Mouse (Mus musculus): ENCODE data around the gene Neo1. TPM values are rescaled to one million over a fixed set of nuclear protein-coding genes. Genes with fewer than 3 reads are reported as not detected.

The Neo1 gene
- polyA plus RNA-seq (2017; shearing (Covaris generic)): 1 to 10 TPM in 1 of 2 experiments, under 1 TPM in 1; 0.66 to 2.3 TPM

GRCm38 (mm10) chr9:59036159-59036731 lies at the start of gene Neo1:
Gene Neo1 (minus strand): TSS chr9:59036441.

Other genes with a start within 250 kb of the Neo1 start
- under 1 TPM in 1 of 2 experiments, not detected in 1; 0.37 TPM for gene Hcn4, start 213.0 kb downstream of the Neo1 start, polyA plus RNA-seq (2017; shearing (Covaris generic))